Mouse (Mus musculus) lung, postnatal 14 days (tissue): ENCODE measurements around the gene Alb.
A peak's percentile ranks its signal among the peaks of the same experiment; 100 is the strongest.

Source experiments
- DNase-seq: peaks from one replicate; pipeline ENCODE4 v3.0.0; 2021

Alb gene

DNA sequence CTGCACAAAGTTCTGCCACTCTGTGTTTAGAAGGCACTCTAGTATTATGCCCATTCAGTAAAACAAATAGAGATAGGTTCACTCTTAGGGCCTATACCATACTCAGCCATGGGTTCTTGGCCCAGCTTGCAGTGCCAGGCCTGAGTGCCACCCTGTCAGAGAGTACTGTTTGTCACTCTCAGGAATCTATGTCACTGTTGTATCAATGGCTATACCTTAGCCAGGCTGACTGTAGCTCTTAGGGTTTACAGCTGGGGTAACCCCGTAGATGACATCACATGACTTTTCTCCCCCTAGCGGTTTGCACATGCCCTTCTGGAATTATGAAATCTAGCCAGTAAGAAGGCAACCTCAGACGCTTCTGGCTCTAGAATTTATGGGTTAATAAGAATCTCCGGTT, 33.6 kb downstream of the Alb start:
- no peak for DNase-seq

DNA sequence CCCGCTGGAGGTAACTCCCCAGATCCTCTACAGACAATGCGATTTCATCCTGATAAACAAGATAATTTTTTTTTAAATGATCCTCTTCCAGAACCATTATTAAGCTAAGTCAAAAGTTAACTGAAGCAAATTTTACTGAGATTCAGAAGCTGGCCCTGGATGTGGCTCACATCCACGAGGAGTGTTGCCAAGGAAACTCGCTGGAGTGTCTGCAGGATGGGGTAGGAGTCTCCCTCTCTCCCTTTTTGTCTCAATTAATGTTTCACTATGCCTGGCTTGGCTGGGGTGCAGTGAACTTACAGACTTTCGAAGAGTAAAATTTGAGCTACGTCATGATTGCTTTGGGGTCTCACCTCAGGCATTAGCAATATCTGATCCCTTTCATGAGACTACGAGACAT, 38.8 kb downstream of the Alb start:
- no peak for DNase-seq

DNA sequence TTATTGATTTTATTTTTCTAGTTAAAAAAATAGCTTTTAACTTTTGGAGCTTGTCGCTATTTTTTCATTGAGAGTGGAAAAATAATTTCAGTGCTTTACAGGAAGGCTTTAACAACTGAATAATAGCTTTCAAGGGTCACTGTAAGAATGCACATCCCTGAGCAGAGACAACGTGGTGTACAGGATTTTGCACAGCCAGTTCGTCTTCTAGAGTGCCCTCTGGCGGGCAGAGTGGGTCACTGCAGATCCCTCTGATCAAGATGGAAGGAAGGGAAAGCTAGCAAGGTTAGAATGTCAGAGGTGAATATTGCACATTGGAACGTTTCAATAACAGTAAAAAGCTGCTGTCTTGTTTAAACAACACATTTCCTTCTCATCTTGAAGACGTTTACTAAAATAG, 40.0 kb downstream of the Alb start:
- peak; percentile 84 for DNase-seq

DNA sequence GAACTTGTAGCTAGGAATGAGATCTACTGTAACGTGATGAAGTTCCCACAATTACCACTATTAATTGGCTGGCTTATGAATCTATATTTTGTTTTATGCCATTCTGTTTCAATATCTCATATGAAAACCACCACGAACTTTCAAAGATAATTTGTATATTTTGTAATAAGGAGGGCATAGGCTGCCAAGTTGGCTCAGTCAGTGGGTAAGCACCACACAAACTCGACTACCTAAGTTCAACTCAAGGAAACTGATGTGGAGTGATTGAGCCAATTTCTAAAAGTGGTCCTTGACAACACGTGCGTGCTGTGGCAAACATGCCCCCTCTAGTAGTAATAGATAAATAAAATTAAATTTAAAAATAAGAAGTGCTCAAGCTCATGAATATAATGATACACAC, 41.1 kb downstream of the Alb start:
- DNase-seq: no peak

DNA sequence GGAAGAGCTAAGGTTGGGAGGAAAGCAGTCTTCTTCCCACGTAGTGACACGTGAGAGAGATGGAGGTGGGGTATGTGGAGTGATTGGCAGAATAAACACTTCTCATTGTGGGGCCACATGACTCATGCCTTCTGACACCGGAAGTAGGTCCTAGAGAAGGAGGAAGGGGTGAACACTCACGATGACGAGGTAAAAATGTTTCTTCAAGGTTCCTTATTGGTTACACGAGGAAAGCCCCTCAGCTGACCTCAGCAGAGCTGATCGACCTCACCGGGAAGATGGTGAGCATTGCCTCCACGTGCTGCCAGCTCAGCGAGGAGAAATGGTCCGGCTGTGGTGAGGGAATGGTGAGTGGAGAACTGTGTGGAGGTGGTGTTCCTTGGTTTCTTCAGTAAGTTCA, 44.0 kb downstream of the Alb start:
- DNase-seq: no peak

DNA sequence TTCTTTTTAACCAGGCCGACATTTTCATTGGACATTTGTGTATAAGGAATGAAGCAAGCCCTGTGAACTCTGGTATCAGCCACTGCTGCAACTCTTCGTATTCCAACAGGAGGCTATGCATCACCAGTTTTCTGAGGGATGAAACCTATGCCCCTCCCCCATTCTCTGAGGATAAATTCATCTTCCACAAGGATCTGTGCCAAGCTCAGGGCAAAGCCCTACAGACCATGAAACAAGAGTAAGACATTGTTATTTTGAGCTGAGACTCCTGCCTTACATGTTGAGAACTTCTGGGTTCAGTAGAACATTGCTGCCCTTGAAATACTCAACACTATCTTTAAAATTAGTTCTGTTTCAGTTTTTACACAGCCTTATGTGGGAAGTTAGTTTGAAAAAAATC, 45.8 kb downstream of the Alb start:
- no peak for DNase-seq

DNA sequence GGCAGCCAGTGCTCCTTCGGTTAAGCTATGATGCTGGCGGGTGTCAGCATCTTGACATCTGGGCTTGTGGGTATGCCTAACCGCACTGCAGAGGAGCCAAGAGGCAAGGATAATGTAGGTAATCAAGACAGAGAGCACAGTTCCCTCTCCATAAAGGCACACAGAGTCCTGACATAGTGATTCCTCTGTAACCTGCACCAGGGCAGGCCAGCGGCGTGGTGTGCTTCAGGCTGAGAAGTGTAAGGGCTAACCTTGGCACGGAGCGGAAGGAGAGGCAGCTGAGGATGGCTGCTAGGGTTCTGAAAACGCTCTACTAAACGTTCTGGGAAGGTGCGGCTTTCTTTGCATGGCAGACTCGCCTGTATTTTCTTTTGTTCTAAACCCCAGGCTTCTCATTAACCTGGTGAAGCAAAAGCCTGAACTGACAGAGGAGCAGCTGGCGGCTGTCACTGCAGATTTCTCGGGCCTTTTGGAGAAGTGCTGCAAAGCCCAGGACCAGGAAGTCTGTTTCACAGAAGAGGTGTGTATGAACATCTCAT, 46.8 kb downstream of the Alb start:
- no peak for DNase-seq

DNA sequence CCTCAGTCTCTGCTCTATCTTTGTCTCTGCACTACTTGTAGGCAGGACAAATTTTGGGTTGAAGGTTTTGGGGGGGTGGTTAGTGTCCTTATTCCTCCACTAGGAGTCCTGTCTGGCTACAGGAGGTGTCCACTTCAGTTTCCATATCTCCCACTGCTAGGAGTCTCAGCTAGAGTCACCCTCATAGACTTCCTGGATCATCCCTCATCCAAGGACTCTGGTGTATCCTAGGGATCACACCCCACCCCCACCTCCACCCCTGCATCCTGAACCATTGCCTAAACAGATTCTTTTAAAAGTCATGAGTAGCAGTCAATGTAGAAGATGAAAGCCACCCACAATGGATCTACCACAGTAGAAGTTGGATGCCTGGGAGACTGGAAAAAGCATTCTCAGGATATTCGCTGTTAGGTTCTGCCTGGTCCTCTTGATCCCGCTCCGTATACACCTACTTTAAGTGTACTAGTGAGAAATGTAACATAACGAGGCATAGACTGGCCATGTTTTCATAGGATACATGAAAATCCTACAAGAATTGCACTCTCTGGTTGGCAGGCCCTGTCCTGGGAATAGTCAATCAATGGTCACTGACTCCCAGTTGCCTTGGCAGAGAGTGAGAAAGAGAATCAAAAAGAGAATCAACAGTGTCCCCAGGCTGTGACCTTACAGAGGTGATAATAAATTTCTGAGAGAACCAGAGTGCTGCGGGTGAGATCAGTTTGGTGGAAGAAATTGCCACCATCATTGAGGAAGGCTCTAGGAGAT, 49.3 kb downstream of the Alb start:
- DNase-seq: no peak

DNA sequence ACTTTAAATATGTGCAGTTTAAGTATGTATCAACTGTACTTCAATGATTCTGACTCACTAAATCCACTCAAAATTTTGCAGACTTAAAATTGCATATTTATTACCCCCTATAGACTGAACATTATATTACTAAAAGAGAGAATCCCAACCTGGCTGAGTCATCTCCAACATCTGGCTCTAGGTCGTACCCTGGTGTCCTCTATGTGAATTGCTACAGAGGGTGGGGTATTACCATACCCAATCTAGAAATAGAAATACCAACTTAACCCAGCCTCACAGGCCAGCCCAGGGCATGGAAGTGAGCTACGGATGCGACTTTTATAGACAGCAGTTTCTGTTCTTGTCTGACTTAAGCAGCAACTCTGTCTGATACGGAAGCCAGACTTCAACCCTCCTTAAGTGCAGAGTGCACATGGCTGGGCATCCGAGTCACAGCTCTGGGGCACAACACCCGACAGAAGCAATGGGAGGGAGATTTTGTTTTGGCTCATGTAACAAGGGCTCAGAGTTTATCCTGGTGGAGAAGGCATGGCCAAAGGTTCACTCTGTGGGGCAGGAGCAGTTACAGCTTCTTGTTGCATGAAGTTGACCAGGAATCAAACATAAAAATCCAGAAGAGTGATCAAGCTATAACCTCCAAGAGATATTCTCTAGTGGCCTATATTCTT, 51.7 kb downstream of the Alb start:
- no peak for DNase-seq

DNA sequence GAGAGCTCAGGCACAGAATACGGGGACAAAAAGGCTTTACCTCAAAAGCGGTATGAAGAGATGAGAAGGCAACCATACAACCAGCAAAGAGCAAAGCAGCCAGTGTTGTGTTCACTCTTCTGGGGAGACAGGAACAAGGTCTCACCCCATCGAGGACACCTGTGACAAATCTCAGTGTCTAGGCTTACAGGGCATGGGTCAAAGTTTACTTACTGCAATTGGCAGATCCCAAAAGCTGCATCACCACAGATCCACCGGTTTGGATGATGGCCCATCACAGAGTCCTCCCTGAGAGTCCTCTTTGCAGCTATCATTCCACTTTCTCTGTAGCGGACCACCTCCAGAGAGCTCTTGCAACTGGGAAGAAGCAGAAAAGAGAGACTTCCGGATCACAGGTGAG, 54.9 kb downstream of the Alb start:
- DNase-seq: no peak

DNA sequence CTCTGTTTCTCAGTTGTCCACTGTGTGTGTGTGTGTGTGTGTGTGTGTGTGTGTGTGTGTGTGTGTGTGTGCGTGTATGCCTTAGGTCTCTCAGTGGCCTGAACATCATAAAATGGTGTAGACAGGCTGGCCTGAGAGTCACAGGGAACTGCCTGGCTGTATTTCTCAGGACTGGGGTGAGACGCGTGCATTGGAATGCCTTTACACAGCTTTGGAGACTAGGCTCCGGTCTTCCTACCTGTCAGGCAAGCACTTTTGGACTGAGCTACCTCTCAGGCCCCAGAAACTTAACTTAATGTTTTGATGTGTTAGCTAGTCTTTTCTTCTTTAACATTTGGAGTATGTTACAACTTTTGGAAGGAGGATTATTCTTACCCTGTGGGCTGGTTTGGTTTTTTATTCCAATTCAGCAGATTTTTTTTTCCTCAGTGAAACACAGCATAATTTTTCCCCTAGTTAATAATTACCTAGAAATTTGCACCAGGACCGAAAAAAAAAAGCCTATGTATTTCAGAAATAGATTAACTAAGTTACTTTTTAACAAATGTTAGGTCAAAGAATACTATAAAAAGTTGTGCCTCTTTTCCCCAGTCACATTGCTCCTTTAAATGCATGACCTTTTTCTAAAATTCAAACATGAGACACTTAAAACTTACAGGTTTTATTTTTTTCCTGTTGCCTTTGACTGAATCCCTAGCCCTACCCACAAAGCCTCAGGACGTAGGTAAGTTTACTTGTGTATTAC, 57.8 kb downstream of the Alb start, which contains the start of gene Afm:
Gene Afm (plus strand): TSS at position 577 of the 745 bp plus-strand sequence.
- DNase-seq: no peak
